Mouse (Mus musculus) lung, embryonic 14.5 days (tissue): Measurements from ENCODE around the gene Scrg1. TPM values are rescaled to one million over a fixed set of nuclear protein-coding genes. Genes with fewer than 3 reads are reported as not detected.
A peak's percentile ranks its signal among the peaks of the same experiment; 100 is the strongest.

Experiments
- ATAC-seq: fragments of 200-750 bp; cut with Nextera tagmentation; 2 replicates; pipeline ENCODE4 v1.8.0; 2017; ENCODE audit warnings: mild to moderate bottlenecking, moderate TSS enrichment, moderate library complexity; ENCODE audit not compliant: insufficient read depth
- DNase-seq: peaks from one replicate; pipeline ENCODE4 v3.0.0-alpha.2; 2015
- H3K27ac ChIP-seq: fragments of 300-500 bp; sonication (generic); 2 replicates; pipeline ENCODE4 v1.5.1; 2014; ENCODE audit warnings: low read depth, mild to moderate bottlenecking, moderate library complexity
- H3K27me3 ChIP-seq: fragments of 300-500 bp; sonication (generic); 2 replicates; pipeline ENCODE4 v1.6.1; 2014; ENCODE audit warnings: low read length, control low read depth; ENCODE audit not compliant: insufficient read depth
- H3K36me3 ChIP-seq: fragments of 300-500 bp; sonication (generic); 2 replicates; pipeline ENCODE4 v1.6.1; 2014; ENCODE audit warnings: control low read depth; ENCODE audit not compliant: insufficient read depth
- H3K4me1 ChIP-seq: fragments of 300-500 bp; sonication (generic); 2 replicates; pipeline ENCODE4 v1.6.1; 2014; ENCODE audit warnings: antibody characterized with exemption, control low read depth; ENCODE audit not compliant: insufficient read depth
- H3K4me2 ChIP-seq: fragments of 300-500 bp; sonication (generic); 2 replicates; pipeline ENCODE4 v1.6.1; 2014; ENCODE audit warnings: mild to moderate bottlenecking
- H3K4me3 ChIP-seq: fragments of 300-500 bp; sonication (generic); 2 replicates; pipeline ENCODE4 v1.5.1; 2014; ENCODE audit warnings: low read depth, low read length
- H3K9ac ChIP-seq: fragments of 300-500 bp; sonication (generic); 2 replicates; pipeline ENCODE4 v1.6.1; 2014
- H3K9me3 ChIP-seq: fragments of 300-500 bp; sonication (generic); 2 replicates; pipeline ENCODE4 v1.6.1; 2016; ENCODE audit warnings: low read depth, low read length, control low read depth
- CTCF ChIP-seq: IDR thresholded peaks from 2 replicates; pipeline ENCODE4 v1.5.1; 2016; ENCODE audit warnings: antibody characterized with exemption, low read depth
- WGBS: fragments of 180-500 bp; shearing (Covaris S2); extraction: QIAGEN DNeasy Blood & Tissue Kit; methylation state at CpG from one replicate; pipeline ENCODE4 v1.1.7; 2014; 5-methylcytosine and 5-hydroxymethylcytosine counted together
- polyA plus RNA-seq: library from polyadenylated mRNA; unstranded; fragments of >200 nt; fragmentation: Nextera tagmentation; extraction: Ambion mirVana; gene quantifications from 2 replicates; pipeline ENCODE4 v1.2.1, GENCODE M21; 2014

The Scrg1 gene
- polyA plus RNA-seq, 1 experiment from 2014 or later, result 0.46 TPM

DNA sequence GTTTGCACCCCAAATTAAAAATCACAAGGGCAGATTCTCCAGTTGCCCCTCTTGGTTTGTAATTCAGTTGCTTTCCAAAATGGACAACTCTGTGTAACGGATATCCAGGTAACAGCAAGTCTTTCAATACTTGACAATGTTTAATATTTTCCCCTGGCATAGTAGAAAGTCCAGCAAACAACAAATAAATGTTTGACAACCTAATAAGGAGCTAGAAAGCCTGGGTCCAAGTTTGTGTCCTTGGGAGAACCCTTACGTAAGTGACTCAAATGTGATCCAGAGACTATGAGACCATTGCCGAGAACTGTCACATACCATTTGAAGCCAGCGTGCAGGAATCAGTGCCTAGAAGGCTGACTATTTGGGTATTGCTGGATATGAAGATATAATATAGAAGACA lies 3.8 kb upstream of the Scrg1 start:
- Histone ChIP-seq H3K4me1 (no peaks in the 10 kb centered on the region), H3K36me3 (no peaks in the 10 kb centered on the region), H3K4me3 (no peak overlapping the region), H3K4me2 (no peak overlapping the region), H3K9me3 (no peaks in the 10 kb centered on the region), H3K9ac (no peak overlapping the region), H3K27me3 (no peaks in the 10 kb centered on the region), H3K27ac (no peak overlapping the region)
- TF ChIP-seq CTCF, result no peak
- DNase-seq (no peak), ATAC-seq (no peak)
- WGBS, result 92% methylated on average over 4 of the region's 4 CpGs

- Histone ChIP-seq H3K27ac (no peak overlapping the region), H3K27me3 (no peaks in the 10 kb centered on the region), H3K4me2 (no peak overlapping the region), H3K9me3 (no peaks in the 10 kb centered on the region), H3K4me3 (no peak overlapping the region), H3K9ac (no peak overlapping the region), H3K4me1 (no peaks in the 10 kb centered on the region), H3K36me3 (no peaks in the 10 kb centered on the region)
- ATAC-seq (no peak), DNase-seq (no peak)
- 94% methylated on average over 2 of the region's 2 CpGs for WGBS
- no peak for TF ChIP-seq CTCF
These were observed 2.4 kb upstream of the Scrg1 start for GRCm38 (mm10) chr8:57453361-57453760.

DNA sequence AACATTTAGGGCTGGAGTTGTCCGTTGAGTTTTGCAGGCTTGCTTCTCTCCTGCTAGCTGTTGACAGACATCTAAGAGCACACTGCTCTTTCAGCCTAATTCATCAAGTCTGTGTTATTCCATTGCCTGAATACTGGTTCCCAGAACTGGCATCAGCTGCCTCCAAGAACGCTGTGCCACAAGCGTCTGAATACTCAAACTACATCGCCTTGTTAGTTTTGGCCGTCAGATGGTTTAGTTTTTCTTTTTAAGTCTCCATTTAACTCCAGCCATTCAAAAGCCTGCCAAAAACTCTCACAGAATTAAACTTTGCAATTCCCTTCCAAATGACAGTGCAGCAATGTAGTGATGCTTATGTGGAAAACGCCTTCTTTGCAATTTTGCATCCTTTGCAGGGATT lies 1.4 kb downstream of the Scrg1 start:
- TF ChIP-seq CTCF, result no peak
- no peaks in the 10 kb centered on the region for H3K4me1 ChIP-seq
- DNase-seq (peak; percentile 36), ATAC-seq (no peak)
- no peak overlapping the region for H3K4me2 ChIP-seq
- H3K27me3 ChIP-seq, result no peaks in the 10 kb centered on the region
- H3K27ac ChIP-seq, result no peak overlapping the region
- no peak overlapping the region for H3K4me3 ChIP-seq
- H3K9me3 ChIP-seq, result no peaks in the 10 kb centered on the region
- 61% methylated on average over 6 of the region's 6 CpGs for WGBS
- H3K9ac ChIP-seq, result no peak overlapping the region
- H3K36me3 ChIP-seq, result no peaks in the 10 kb centered on the region

DNA sequence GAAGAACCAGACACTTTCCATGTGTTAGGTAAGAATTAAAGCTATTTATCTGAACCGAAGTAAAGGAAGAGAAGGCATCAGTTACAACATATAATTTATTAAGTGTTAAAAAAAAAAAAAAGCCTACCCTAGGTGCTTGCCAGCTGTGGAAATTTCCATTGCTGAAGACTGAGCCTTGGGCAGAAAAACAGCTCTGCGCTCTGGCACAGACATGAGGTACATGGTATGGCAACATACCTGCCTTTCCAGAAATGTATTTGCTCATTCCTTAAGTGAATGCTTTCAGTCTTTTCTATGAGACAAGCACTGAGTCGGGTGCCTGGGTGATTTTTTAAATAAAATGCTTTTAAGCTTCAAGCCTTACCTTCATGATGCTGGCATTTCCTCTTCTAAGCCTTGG lies 2.2 kb downstream of the Scrg1 start:
- TF ChIP-seq CTCF, result no peak
- H3K4me2 ChIP-seq, result no peak overlapping the region
- no peaks in the 10 kb centered on the region for H3K36me3 ChIP-seq
- no peak overlapping the region for H3K4me3 ChIP-seq
- H3K9me3 ChIP-seq, result no peaks in the 10 kb centered on the region
- ATAC-seq, result no peak
- no peaks in the 10 kb centered on the region for H3K27me3 ChIP-seq
- H3K27ac ChIP-seq, result no peak overlapping the region
- no peaks in the 10 kb centered on the region for H3K4me1 ChIP-seq
- 51% methylated on average over 3 of the region's 3 CpGs for WGBS
- no peak overlapping the region for H3K9ac ChIP-seq
- no peak for DNase-seq

DNA sequence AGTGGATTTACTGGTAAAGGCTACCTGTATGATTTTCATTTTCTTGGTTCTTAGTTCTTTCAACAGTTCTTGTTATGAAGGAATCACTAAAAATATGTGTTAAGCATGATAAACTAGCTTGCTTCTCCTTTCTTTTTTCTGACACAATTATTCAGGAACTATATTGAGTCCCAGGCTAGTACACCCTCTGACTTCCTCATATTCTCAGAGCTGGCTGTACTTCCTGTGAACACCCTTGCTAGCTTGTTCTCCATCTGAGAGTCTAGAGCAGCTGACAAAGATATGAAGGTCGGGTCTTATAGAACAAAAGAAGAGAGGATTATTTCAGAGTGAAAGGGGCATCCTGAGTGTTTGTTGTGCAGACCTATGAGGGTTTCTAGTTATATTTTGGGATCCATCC lies 7.1 kb downstream of the Scrg1 start:
- DNase-seq (no peak), ATAC-seq (no peak)
- WGBS, result 42% methylated on average over 1 of the region's 1 CpGs
- Histone ChIP-seq H3K36me3 (no peaks in the 10 kb centered on the region), H3K4me1 (no peaks in the 10 kb centered on the region), H3K27me3 (no peaks in the 10 kb centered on the region), H3K4me3 (no peak overlapping the region), H3K27ac (no peak overlapping the region), H3K4me2 (no peak overlapping the region), H3K9ac (no peak overlapping the region), H3K9me3 (no peaks in the 10 kb centered on the region)
- no peak for TF ChIP-seq CTCF

DNA sequence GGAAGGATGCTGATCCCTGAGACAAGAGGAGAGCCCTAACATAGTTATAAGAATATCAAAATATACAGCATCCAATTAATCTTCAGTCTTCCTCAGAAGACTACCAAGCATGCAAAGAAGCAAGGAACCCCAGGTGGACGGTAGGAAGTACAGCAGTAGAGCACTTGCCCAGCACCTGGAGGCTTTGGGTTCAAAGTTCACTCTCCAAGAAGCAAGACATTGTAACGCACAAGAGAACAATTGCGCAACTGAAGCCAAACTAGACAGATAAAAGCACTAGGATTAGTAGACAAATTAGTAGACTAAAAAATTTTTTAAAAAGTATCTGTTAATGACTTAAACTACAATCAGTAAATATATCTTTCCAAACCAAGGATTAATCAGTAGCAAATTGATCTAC lies 8.0 kb downstream of the Scrg1 start:
- WGBS, result 80% methylated on average over 3 of the region's 3 CpGs
- Histone ChIP-seq H3K27ac (no peak overlapping the region), H3K4me2 (no peak overlapping the region), H3K27me3 (no peaks in the 10 kb centered on the region), H3K4me1 (no peaks in the 10 kb centered on the region), H3K9ac (no peak overlapping the region), H3K9me3 (no peaks in the 10 kb centered on the region), H3K4me3 (no peak overlapping the region), H3K36me3 (no peaks in the 10 kb centered on the region)
- TF ChIP-seq CTCF, result no peak
- DNase-seq, result no peak
- ATAC-seq, result no peak

GRCm38 (mm10) chr8:57468624-57469023 lies 12.9 kb downstream of the Scrg1 start:
- H3K27ac ChIP-seq, result no peak overlapping the region
- H3K4me3 ChIP-seq, result no peak overlapping the region
- no peaks in the 10 kb centered on the region for H3K4me1 ChIP-seq
- no peaks in the 10 kb centered on the region for H3K27me3 ChIP-seq
- ATAC-seq, result peak; percentile 84
- TF ChIP-seq CTCF, result no peak
- WGBS, result 25% methylated on average over 5 of the region's 5 CpGs
- no peaks in the 10 kb centered on the region for H3K36me3 ChIP-seq
- DNase-seq, result peak; percentile 78
- no peak overlapping the region for H3K4me2 ChIP-seq
- H3K9ac ChIP-seq, result no peak overlapping the region
- H3K9me3 ChIP-seq, result no peaks in the 10 kb centered on the region

DNA sequence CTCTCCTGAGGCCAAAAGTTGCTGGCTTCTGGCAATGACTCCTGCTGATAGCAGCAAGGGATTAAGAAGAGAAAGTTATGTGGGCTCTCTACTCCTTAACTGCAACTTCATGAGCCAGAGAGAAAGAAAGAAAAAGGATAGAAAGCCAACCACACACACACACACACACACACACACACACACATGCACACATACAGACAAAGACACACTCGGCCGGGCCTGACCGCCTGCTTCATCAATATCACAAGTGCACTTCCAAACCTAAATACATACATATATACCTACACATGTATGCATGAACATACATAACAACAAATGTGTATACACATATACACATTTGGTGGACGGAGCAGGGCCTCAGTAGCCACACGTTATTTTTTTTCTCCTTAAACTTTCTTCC lies 15.1 kb downstream of the Scrg1 start:
- Histone ChIP-seq H3K9me3 (no peaks in the 10 kb centered on the region), H3K36me3 (no peaks in the 10 kb centered on the region), H3K9ac (no peak overlapping the region), H3K27ac (no peak overlapping the region), H3K4me1 (no peaks in the 10 kb centered on the region), H3K4me3 (no peak overlapping the region), H3K4me2 (no peak overlapping the region), H3K27me3 (no peaks in the 10 kb centered on the region)
- no peak for TF ChIP-seq CTCF
- no peak for DNase-seq
- WGBS, result 87% methylated on average over 5 of the region's 5 CpGs
- ATAC-seq, result no peak
